Mouse (Mus musculus) neural tube, embryonic 15.5 days (tissue): ENCODE measurements around the gene Hcn4. TPM values are rescaled to one million over a fixed set of nuclear protein-coding genes. Genes with fewer than 3 reads are reported as not detected.

ENCODE experiments used
- ATAC-seq: fragments of 200-750 bp; cut with Nextera tagmentation; 2 replicates; pipeline ENCODE4 v1.8.0; 2017; ENCODE audit warnings: mild to moderate bottlenecking, moderate TSS enrichment, moderate library complexity; ENCODE audit not compliant: low FRiP score
- H3K27ac ChIP-seq: fragments of 300-500 bp; sonication (generic); replicated peaks from 2 replicates; pipeline ENCODE4 v1.5.1; 2015; ENCODE audit warnings: mild to moderate bottlenecking, inconsistent platforms
- H3K27me3 ChIP-seq: fragments of 300-500 bp; sonication (generic); replicated peaks from 2 replicates; pipeline ENCODE4 v1.6.1; 2015; ENCODE audit warnings: inconsistent platforms
- H3K36me3 ChIP-seq: fragments of 300-500 bp; sonication (generic); 2 replicates; pipeline ENCODE4 v1.6.1; 2015; ENCODE audit warnings: inconsistent platforms
- H3K4me1 ChIP-seq: fragments of 300-500 bp; sonication (generic); 2 replicates; pipeline ENCODE4 v1.6.1; 2015; ENCODE audit warnings: inconsistent platforms
- H3K4me2 ChIP-seq: fragments of 300-500 bp; sonication (generic); 2 replicates; pipeline ENCODE4 v1.6.1; 2015; ENCODE audit warnings: inconsistent platforms, mild to moderate bottlenecking, moderate library complexity
- H3K4me3 ChIP-seq: fragments of 300-500 bp; sonication (generic); replicated peaks from 2 replicates; pipeline ENCODE4 v1.5.1; 2015; ENCODE audit warnings: mild to moderate bottlenecking, inconsistent platforms
- H3K9ac ChIP-seq: fragments of 300-500 bp; sonication (generic); replicated peaks from 2 replicates; pipeline ENCODE4 v1.6.1; 2015; ENCODE audit warnings: mild to moderate bottlenecking, inconsistent platforms
- H3K9me3 ChIP-seq: fragments of 300-500 bp; sonication (generic); replicated peaks from 2 replicates; pipeline ENCODE4 v1.6.1; 2016; ENCODE audit warnings: inconsistent platforms
- WGBS: fragments of 180-500 bp; shearing (Covaris S2); methylation state at CpG from one replicate; pipeline ENCODE4 v1.1.7; 2015; ENCODE audit warnings: mixed read lengths; 5-methylcytosine and 5-hydroxymethylcytosine counted together
- polyA plus RNA-seq: library from polyadenylated mRNA; unstranded; fragments of >200 nt; fragmentation: Nextera tagmentation; extraction: Ambion mirVana; gene quantifications from 2 replicates; pipeline ENCODE4 v1.2.1, GENCODE M21; 2015

Gene Hcn4
- polyA plus RNA-seq, 1 experiment from 2014 or later: 4.0 TPM

- ATAC-seq: no peak
- no peaks in the 10 kb centered on the region for H3K9me3 ChIP-seq
- peaks cover 58% of the 10 kb centered on the region for H3K36me3 ChIP-seq
- no peaks in the 10 kb centered on the region for H3K4me1 ChIP-seq
- H3K27ac ChIP-seq: no peak overlapping the region
- no peaks in the 10 kb centered on the region for H3K27me3 ChIP-seq
- no peak overlapping the region for H3K4me2 ChIP-seq
- no peak overlapping the region for H3K9ac ChIP-seq
- H3K4me3 ChIP-seq: no peak overlapping the region
- WGBS: 91% methylated on average over 12 of the region's 12 CpGs
These were observed 66.7 kb downstream of the Hcn4 start for GRCm38 (mm10) chr9:58889782-58890448.

DNA sequence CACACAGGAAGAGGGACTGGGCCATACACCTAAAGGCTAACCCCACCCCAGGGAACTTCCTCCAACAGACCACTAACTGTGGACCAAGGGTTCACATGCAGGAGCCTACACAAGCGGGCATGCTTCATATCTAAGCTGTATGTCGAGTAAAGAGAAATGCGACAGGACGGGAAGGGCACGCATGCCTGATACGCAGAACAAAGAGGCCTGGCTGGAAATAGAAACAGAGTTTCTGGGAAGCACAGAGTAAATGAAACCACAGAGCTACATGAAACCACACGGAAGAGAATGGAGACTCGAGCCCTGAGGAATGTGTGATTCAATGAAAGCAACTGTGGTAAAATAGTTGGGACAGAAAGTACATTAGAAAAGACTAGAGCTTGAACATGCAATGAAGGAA is 67.7 kb downstream of the Hcn4 start:
- WGBS: 95% methylated on average over 8 of the region's 8 CpGs
- no peak for ATAC-seq
- peaks cover 58% of the 10 kb centered on the region for H3K36me3 ChIP-seq

GRCm38 (mm10) chr9:58891840-58892640 is 68.8 kb downstream of the Hcn4 start:
- Histone ChIP-seq H3K4me1 (no peaks in the 10 kb centered on the region), H3K4me3 (no peak overlapping the region), H3K36me3 (peaks cover 55% of the 10 kb centered on the region), H3K4me2 (no peak overlapping the region), H3K9me3 (no peaks in the 10 kb centered on the region), H3K9ac (no peak overlapping the region), H3K27ac (no peak overlapping the region), H3K27me3 (no peaks in the 10 kb centered on the region)
- ATAC-seq: no peak
- WGBS: 93% methylated on average over 6 of the region's 6 CpGs

More for the DNA sequence above, 67.7 kb downstream of the Hcn4 start:
- Histone ChIP-seq H3K27me3 (no peaks in the 10 kb centered on the region), H3K4me3 (no peak overlapping the region), H3K4me1 (no peaks in the 10 kb centered on the region), H3K9ac (no peak overlapping the region), H3K4me2 (no peak overlapping the region), H3K9me3 (no peaks in the 10 kb centered on the region), H3K27ac (no peak overlapping the region)

DNA sequence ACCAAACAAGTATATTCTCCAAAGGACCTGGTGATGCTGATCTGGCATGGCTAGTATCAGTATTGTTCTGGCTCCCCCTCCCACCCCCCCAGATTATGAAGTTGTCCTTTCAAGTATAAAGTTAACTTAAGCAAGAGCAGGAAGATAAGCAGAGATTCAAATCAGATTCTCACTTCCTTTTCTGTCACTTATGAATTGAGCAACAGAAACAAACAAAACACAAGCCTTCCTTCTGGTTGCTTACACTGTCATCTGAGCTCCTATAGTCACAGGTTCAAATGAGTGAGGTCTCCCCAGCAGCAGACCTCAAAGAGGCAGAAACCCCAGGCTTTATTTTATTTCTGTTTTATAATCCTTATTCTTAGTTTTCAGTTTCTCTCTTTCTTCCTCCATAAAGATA is 76.4 kb downstream of the Hcn4 start:
- no peak overlapping the region for H3K9ac ChIP-seq
- H3K4me3 ChIP-seq: no peak overlapping the region
- H3K36me3 ChIP-seq: peaks cover 20% of the 10 kb centered on the region; the same call in 1 of the 2 replicates
- no peak for ATAC-seq
- no peaks in the 10 kb centered on the region for H3K4me1 ChIP-seq
- H3K4me2 ChIP-seq: no peak overlapping the region
- no peaks in the 10 kb centered on the region for H3K27me3 ChIP-seq
- H3K9me3 ChIP-seq: no peaks in the 10 kb centered on the region
- H3K27ac ChIP-seq: no peak overlapping the region

DNA sequence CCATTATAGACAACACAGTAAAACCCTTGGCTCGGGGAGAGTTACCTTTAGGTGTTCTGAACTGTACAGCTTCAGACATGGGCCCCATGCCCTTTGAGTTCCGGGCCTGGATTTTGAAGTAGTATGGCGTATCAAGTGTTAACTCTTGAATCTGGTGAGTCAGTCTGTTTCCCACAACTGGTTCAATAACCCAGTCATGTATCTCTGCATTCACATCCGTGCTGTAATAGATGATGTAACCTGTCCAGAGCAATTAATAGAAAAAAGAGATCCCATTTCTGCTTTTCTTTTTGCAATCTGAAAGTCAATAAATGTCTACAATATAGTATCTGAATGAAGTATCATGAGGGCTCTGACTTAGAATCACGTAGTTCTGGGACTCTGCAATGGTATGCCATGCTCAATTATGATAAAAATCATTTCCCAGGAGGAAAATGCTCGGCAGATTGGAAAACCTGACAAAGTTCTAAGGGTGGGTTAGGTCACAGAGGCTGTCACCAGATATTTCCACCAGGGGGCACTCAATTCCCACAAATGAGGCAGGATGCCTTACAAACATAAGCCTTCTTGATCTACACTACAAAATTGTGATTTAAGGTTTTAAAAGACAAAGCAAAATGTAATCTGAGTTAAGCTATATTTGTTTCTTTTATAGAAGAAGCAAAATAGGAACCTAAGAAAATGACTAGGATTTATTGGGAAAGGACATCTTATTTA is 79.8 kb downstream of the Hcn4 start:
- H3K36me3 ChIP-seq: peaks cover 34% of the 10 kb centered on the region
- WGBS: 67% methylated on average over 6 of the region's 6 CpGs
- no peak overlapping the region for H3K4me3 ChIP-seq
- no peak overlapping the region for H3K27ac ChIP-seq
- ATAC-seq: no peak
- no peaks in the 10 kb centered on the region for H3K27me3 ChIP-seq
- H3K9me3 ChIP-seq: no peaks in the 10 kb centered on the region
- H3K4me2 ChIP-seq: no peak overlapping the region
- no peak overlapping the region for H3K9ac ChIP-seq
- no peaks in the 10 kb centered on the region for H3K4me1 ChIP-seq

Other genes with a start within 250 kb of the Hcn4 start
- 214 and 219 TPM in 2 replicates for gene Nptn, start 241.2 kb upstream of the Hcn4 start, polyA plus RNA-seq
- gene Rec114, start 79.4 kb upstream of the Hcn4 start, polyA plus RNA-seq: 2.1 and 2.9 TPM in 2 replicates
- 40.8 and 44.1 TPM in 2 replicates for gene Neo1, start 213.0 kb downstream of the Hcn4 start, polyA plus RNA-seq